Mouse (Mus musculus) c-Kit-positive CD71-positive TER-119-negative erythroid progenitor cells, embryonic 14.5 days (primary cell): ENCODE results near the gene Defb7.

Experiments used
- DNase-seq: peaks from one replicate; pipeline ENCODE4 v3.0.0-alpha.2; 2013; ENCODE audit warnings: low read depth

Gene Defb7

DNA sequence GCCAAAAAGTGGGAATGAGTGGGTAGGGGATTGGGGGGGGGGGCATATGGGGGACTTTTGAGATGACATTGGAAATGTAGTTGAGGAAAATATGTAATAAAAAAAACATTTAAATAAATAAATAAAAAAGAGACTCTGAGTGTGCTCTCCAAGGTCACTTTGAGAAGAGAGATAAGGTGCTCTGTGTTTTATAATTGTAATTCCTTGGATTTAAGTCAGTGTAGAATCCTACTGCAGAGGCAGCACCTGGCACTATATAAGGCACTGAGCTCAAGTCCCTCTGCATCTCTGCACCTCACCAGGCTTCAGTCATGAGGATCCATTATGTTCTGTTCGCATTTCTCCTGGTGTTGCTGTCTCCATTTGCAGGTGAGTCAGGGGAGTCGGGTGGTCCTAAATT lies at the start of gene Defb7:
Gene Defb7 (plus strand): TSS at position 301 of the 400 bp plus-strand sequence.
- no peak for DNase-seq

DNA sequence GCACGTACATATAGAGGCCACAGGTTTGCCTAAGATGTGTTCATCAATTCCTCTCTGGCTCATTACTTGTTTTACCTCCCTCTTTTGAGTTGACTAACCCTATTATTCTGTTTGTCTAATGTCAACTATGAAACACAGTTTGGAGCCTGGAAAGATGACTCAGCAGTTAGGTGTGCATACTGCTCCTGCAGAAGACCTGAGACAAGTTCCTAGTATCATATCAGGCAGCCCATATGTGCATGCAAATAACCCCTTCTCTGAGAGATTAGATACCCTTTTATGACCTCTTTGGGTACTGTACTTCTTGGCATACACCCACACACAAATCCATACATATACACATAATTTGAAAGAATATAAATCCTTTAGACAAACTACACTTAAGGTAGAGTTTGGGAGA lies 48.5 kb upstream of the Defb7 start:
- no peak for DNase-seq

DNA sequence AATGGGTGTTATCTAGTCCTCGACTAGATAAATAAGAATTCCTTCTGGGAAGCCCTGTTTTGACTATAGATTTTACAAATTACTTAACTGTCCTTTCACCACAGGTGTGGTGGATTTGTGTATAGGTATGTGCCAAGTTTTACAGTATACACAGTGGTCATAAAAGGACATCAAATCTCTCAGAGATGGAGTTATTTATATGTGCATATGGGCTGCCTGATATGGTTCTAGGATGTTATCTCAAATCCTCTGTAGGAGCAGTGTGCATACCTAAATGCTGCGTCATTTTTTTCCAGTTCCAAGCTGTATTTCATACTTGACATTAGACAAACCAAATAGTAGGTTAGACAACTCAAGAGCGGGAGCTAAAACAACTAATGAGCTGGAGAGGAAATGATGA lies 33.5 kb upstream of the Defb7 start:
- no peak for DNase-seq

DNA sequence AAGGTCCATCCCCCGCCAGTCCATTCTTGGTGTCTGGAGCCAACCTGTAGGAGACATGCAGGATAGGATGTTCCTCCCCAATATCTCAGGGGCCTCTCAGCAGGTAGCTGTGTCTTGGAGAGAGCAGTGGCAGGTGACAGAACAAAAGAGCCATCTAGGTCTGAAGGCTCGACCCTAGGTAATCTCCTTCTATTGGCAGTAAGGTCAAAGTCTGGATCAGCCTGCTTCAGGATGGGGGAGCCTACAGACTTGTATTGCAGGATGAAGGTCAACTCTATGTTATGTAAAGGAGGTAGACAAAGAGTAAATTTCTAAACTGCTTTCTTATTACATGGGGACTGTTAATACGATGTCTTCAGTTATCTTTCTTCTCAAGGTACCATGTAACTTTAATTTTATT lies 25.9 kb upstream of the Defb7 start:
- DNase-seq = no peak

DNA sequence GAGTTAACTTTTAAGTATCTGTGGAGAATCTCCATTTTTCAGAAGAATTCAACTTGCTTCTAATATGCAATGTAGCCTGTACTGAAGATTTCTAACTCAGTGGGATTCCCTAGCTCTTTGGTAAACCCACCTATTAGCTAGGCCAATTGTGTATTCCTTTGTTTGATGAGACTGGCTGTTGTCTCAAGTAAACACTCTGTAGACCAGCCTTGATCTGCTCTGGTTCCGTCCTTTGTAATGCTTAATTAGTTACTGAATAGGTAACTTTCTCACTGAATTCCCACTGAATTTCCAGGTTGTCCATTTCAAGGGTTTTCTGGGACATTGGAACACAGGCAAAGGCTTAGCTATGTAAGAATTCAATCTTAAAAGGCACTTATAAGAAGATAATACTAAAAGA lies 5.6 kb downstream of the Defb7 start:
- DNase-seq = no peak

DNA sequence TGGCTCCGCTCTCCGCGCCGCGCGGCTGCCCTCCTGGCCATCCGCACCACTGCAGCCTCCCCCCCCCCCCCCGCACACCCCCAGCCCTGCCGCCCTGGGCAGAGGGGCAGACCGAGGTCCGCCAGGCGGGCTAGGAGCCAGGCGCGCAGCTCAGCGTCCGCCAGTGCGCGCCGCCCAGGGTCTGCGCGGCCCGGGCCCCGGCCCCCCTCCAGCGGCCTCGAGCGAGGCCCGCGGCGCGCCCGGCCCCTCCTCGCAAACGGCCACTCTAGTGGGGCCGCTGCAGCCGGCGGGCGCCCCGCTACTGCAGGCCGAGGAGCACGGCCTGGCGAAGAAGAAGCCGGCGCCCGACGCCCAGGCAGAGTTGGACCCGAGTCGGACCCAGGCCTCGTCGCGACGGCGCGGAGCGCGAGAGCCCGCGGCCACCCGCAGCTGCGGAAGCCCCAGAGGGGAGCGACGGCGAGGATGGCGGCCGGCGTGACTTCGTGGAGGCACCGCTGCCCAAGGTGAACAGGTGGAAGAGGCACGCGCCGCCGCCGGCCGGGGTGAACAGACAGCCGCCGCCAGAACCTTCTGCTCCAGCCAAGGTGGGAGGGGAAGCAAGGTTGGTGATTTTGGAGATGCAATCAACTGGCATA lies 40.4 kb downstream of the Defb7 start:
- DNase-seq = no peak

DNA sequence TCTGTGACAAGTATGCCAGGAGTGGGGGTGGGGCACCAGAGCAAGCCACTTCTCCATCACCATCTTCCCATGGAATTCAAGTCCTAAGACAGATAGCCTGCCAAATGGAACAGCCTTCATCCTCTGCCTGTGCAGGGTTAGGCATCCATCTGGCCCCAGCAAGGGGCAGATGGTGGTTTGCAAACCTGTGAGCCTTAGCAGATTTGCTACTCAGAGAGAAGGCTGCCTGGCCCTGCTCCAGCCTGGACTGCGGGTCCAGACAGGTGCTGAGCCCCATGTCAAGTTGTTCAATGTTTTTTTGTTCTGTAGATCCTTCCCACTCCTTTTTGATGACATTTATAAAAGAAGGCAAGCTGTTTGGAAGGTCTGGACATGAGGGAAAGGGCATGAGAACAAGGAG lies 45.5 kb downstream of the Defb7 start:
- DNase-seq = no peak
